In the genomic region with DNA sequence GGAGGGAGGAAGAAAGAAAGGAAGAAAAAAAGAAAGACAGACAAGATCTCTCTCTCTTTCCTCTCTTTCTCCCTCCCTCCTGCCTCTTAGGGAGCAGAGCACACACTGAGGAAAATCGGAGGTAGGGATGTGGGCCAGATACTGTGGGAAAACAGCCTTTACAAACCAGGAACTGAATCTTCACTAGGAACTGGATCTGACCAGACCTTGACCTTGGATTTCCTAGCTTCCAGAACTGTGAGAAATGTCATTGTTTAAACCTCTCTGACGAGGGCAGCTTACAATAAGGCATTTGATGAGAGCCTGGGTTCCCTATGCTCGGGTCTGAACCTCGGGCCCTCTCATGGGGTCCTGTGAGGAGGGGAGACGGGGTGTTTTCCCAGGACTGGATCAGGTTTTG, we compare ENCODE assay signal across 33 mouse cellular contexts.
"Had no signal": no experiment of that assay in that cellular context is flagged by ENCODE, and none has a peak within 500 bp of the region (broad histone marks: within the 10 kb centered on the region; RNA-seq: fewer than 3 reads in every experiment).

No protein-coding gene starts in this region.

- H3K36me3 ChIP-seq: heart, embryonic 12.5 days; heart, embryonic 13.5 days; heart, embryonic 15.5 days; hindbrain, embryonic 10.5 days; hindbrain, embryonic 13.5 days; hindbrain, embryonic 15.5 days; intestine, embryonic 15.5 days; kidney, embryonic 15.5 days had no signal

- DNase-seq: heart, postnatal 10 days; heart, postnatal 14 days; heart, postnatal 36 days; heart, postnatal 4 days; kidney, adult 11 months; kidney, adult 18-20 months; kidney, adult 2 months; kidney, adult 8-10 months; kidney, adult 9 months; kidney, postnatal 10 days; kidney, postnatal 14 days; kidney, postnatal 25 days; kidney, postnatal 36 days; kidney, postnatal 4 days; layer of hippocampus, adult 9-11 months; layer of hippocampus, postnatal 36 days had no signal

- H3K27me3 ChIP-seq: heart, embryonic 15.5 days; hindbrain, embryonic 15.5 days; intestine, embryonic 15.5 days; kidney, embryonic 15.5 days had no signal

- H3K27ac ChIP-seq: heart, embryonic 13.5 days; heart, embryonic 15.5 days; hindbrain, embryonic 10.5 days; hindbrain, embryonic 13.5 days; hindbrain, embryonic 14.5 days; hindbrain, embryonic 15.5 days; hindbrain, postnatal 0 days; intestine, embryonic 15.5 days; kidney, embryonic 15.5 days; kidney, postnatal 0 days; layer of hippocampus, adult 2 months; left cerebral cortex, adult 2 months had no signal

- H3K4me2 ChIP-seq: heart, embryonic 11.5 days; heart, embryonic 12.5 days; heart, embryonic 13.5 days; heart, embryonic 15.5 days; hindbrain, embryonic 13.5 days; hindbrain, embryonic 14.5 days; hindbrain, embryonic 15.5 days; intestine, embryonic 15.5 days; kidney, embryonic 15.5 days had no signal

- H3K9me3 ChIP-seq: heart, embryonic 12.5 days; heart, embryonic 13.5 days; heart, embryonic 15.5 days; hindbrain, embryonic 10.5 days; hindbrain, embryonic 15.5 days; intestine, embryonic 15.5 days; kidney, embryonic 15.5 days had no signal

- H3K4me3 ChIP-seq: heart, embryonic 12.5 days; heart, embryonic 13.5 days; heart, embryonic 15.5 days; hindbrain, embryonic 10.5 days; hindbrain, embryonic 13.5 days; hindbrain, embryonic 15.5 days; intestine, embryonic 15.5 days; kidney, embryonic 15.5 days; layer of hippocampus, adult 2 months; left cerebral cortex, adult 2 months had no signal

- H3K9ac ChIP-seq: heart, embryonic 12.5 days; heart, embryonic 13.5 days; heart, embryonic 15.5 days; hindbrain, embryonic 13.5 days; hindbrain, embryonic 14.5 days; hindbrain, embryonic 15.5 days; intestine, embryonic 15.5 days; kidney, embryonic 15.5 days had no signal

- ATAC-seq: hindbrain, postnatal 0 days; inflammation-experienced regulatory T-cells, adult 6 months; intestine, embryonic 15.5 days; intestine, embryonic 16.5 days; intestine, postnatal 0 days had no signal

- H3K4me1 ChIP-seq: heart, embryonic 15.5 days; hindbrain, embryonic 10.5 days; hindbrain, embryonic 15.5 days; intestine, embryonic 15.5 days; kidney, embryonic 15.5 days had no signal
